Mouse (Mus musculus): ENCODE results near the gene Gstp2.

- no peak for TF ChIP-seq TAL1 (IDR thresholded peaks at IDR 0.05; ENCODE audit: low read length)
- no peak for TF ChIP-seq GATA1 (IDR thresholded peaks at IDR 0.05; ENCODE audit: low read length)
Measured at GRCm38 (mm10) chr19:4084984-4085383, 39.2 kb upstream of the Gstp2 start.
